Mouse (Mus musculus) hindbrain, embryonic 14.5 days (tissue): ENCODE data around the gene Sod1. TPM values are rescaled to one million over a fixed set of nuclear protein-coding genes. Genes with fewer than 3 reads are reported as not detected.
"Not testable (repeated sequence)": the region's sequence is repeated elsewhere in the genome, so short reads cannot be mapped to it uniquely, and the experiment has no call there.

ENCODE experiments used
- ATAC-seq: fragments of 200-750 bp; cut with Nextera tagmentation; 2 replicates; pipeline ENCODE4 v1.8.0; 2017; ENCODE audit warnings: moderate number of reproducible peaks, mild to moderate bottlenecking, moderate TSS enrichment, moderate library complexity; ENCODE audit not compliant: low FRiP score
- DNase-seq: peaks from one replicate; pipeline ENCODE4 v3.0.0-alpha.2; 2015; ENCODE audit warnings: low spot score
- H3K27ac ChIP-seq: fragments of 300-500 bp; sonication (generic); 2 replicates; pipeline ENCODE4 v1.5.1; 2014; ENCODE audit warnings: mild to moderate bottlenecking, moderate library complexity
- H3K27me3 ChIP-seq: fragments of 300-500 bp; sonication (generic); 2 replicates; pipeline ENCODE4 v1.6.1; 2014; ENCODE audit warnings: mild to moderate bottlenecking, low read length, mixed read lengths; ENCODE audit not compliant: control insufficient read depth, insufficient read depth
- H3K36me3 ChIP-seq: fragments of 300-500 bp; sonication (generic); replicated peaks from 2 replicates; pipeline ENCODE4 v1.6.1; 2014; ENCODE audit not compliant: control insufficient read depth, insufficient read depth
- H3K4me1 ChIP-seq: fragments of 300-500 bp; sonication (generic); replicated peaks from 2 replicates; pipeline ENCODE4 v1.6.1; 2014; ENCODE audit warnings: antibody characterized with exemption, low read length, mixed read lengths; ENCODE audit not compliant: control insufficient read depth, insufficient read depth
- H3K4me2 ChIP-seq: fragments of 300-500 bp; sonication (generic); replicated peaks from 2 replicates; pipeline ENCODE4 v1.6.1; 2014; ENCODE audit warnings: mild to moderate bottlenecking, moderate library complexity
- H3K4me3 ChIP-seq: fragments of 300-500 bp; sonication (generic); replicated peaks from 2 replicates; pipeline ENCODE4 v1.5.1; 2014; ENCODE audit warnings: mild to moderate bottlenecking, low read length
- H3K9ac ChIP-seq: fragments of 300-500 bp; sonication (generic); 2 replicates; pipeline ENCODE4 v1.6.1; 2014
- H3K9me3 ChIP-seq: fragments of 300-500 bp; sonication (generic); 2 replicates; pipeline ENCODE4 v1.6.1; 2016; ENCODE audit warnings: low read length; ENCODE audit not compliant: control insufficient read depth
- WGBS: fragments of 180-500 bp; shearing (Covaris S2); extraction: QIAGEN DNeasy Blood & Tissue Kit; methylation state at CpG from one replicate; pipeline ENCODE4 v1.1.7; 2014; 5-methylcytosine and 5-hydroxymethylcytosine counted together
- polyA plus RNA-seq: library from polyadenylated mRNA; unstranded; fragments of >200 nt; fragmentation: Nextera tagmentation; extraction: Ambion mirVana; gene quantifications from 2 replicates; pipeline ENCODE4 v1.2.1, GENCODE M21; 2014

The Sod1 gene
- polyA plus RNA-seq, 1 experiment from 2014 or later, result 1,077 TPM

DNA sequence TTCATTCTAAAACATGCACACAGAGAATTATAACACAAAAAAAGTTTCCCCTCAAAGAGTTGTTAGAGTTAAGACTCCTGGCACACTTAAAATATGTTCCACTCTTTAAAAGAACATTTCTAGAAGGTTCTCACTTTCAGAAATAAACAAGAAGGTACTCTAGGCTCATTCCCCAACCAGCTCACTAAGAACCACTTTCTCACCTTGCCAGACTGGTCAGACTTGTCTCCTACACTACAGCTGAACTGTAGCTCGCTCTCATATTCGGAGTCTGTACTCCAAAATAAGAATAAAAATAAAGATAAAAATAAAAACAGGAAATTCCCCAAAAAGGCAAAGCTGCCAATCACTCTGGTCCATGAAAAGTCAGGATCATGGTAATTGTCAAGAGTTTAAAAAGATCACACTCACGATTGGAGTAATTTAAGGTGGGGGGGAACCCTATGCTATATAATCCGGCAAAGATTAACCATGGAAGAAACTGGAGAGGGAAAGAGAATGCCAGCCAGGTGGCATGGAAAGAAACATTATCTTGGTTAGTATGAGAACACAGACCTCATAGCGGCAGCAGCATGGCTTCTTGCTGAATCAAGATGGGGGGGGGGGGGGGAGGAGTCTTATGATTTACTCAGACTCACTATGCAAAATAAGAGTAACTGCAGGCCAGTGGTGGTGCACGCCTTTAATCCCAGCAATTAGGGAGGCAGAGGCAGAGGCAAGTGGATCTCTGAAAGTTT, 17.2 kb upstream of the Sod1 start:
- ATAC-seq (no peak), DNase-seq (no peak)
- H3K4me3 ChIP-seq, result no peak overlapping the region
- H3K9ac ChIP-seq, result no peak overlapping the region
- H3K36me3 ChIP-seq, result no peaks in the 10 kb centered on the region
- no peaks in the 10 kb centered on the region for H3K9me3 ChIP-seq
- H3K27me3 ChIP-seq, result no peaks in the 10 kb centered on the region
- no peak overlapping the region for H3K4me2 ChIP-seq
- H3K27ac ChIP-seq, result no peak overlapping the region
- H3K4me1 ChIP-seq, result no peaks in the 10 kb centered on the region
- WGBS, result 88% methylated on average over 6 of the region's 6 CpGs

DNA sequence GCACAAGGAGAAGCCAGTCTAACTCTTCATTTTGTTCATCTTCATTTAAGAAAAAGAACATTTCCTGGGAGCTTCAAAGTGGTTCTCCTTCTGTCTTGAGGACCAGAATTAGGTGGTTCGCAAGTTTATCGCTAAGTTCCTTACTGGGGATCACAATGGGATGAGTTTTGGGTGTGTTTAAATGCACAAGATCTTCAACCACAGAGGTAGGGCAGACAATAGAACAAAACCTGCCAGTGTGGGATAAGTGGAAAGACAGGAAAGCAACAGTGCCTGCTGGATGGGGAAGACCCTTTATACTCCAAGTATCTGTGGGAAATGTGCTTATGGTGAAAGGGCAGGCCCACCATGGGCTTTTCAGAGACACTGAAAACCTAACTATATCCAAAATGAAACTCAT, 15.7 kb upstream of the Sod1 start:
- DNase-seq (no peak), ATAC-seq (no peak)
- 94% methylated on average over 2 of the region's 2 CpGs for WGBS

DNA sequence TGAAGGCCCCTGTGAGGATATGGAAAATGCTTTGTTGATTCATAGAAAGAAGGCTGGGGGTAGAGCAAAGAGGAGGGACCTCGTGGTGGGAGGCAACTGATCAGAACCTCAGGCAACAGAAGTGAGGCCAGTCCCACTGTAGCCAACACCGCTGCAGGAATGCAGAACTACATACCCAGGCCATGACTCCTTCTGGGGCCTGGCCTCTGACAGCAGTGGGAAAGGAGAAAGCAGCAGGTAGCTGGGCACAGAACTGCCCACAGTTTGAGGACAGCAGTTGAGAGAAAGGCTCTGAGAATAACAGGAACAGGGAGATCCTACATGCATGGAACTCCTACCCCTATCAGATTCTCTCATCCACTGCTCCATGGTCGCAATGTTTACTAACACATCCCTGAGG, 11.6 kb upstream of the Sod1 start:
- no peaks in the 10 kb centered on the region for H3K9me3 ChIP-seq
- no peak overlapping the region for H3K4me3 ChIP-seq
- no peak overlapping the region for H3K4me2 ChIP-seq
- 80% methylated on average over 3 of the region's 3 CpGs for WGBS
- no peaks in the 10 kb centered on the region for H3K4me1 ChIP-seq
- no peak for ATAC-seq
- no peaks in the 10 kb centered on the region for H3K36me3 ChIP-seq
- DNase-seq, result no peak
- H3K9ac ChIP-seq, result no peak overlapping the region
- H3K27me3 ChIP-seq, result no peaks in the 10 kb centered on the region
- no peak overlapping the region for H3K27ac ChIP-seq

More for the DNA sequence above, 15.7 kb upstream of the Sod1 start:
- H3K9me3 ChIP-seq, result no peaks in the 10 kb centered on the region
- no peaks in the 10 kb centered on the region for H3K36me3 ChIP-seq
- H3K4me2 ChIP-seq, result no peak overlapping the region
- no peaks in the 10 kb centered on the region for H3K27me3 ChIP-seq
- no peak overlapping the region for H3K4me3 ChIP-seq
- H3K27ac ChIP-seq, result no peak overlapping the region
- H3K4me1 ChIP-seq, result no peaks in the 10 kb centered on the region
- H3K9ac ChIP-seq, result no peak overlapping the region

DNA sequence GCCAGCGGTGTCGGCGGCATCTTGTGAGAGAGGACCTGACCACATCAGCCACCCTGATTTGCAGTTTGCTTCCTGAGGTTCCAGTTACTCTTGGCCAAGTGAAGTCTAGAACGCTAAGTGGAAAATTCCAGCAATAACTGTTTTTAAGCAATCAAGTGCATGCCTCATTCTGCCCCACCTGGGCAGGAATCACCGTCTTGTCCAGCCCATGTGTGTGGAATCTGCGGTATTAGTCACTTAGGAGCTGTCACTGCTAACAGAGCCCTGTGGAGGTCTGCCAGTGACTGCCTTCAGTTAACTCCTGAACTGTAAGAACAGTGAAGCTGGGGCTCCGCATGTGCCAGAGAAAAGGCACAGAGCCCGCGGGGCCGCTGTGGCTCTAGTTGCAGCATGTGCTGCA, 9.8 kb upstream of the Sod1 start:
- no peaks in the 10 kb centered on the region for H3K4me1 ChIP-seq
- no peaks in the 10 kb centered on the region for H3K9me3 ChIP-seq
- ATAC-seq, result no peak
- no peak overlapping the region for H3K9ac ChIP-seq
- no peak overlapping the region for H3K4me3 ChIP-seq
- WGBS, result 86% methylated on average over 10 of the region's 10 CpGs
- no peak for DNase-seq
- no peak overlapping the region for H3K4me2 ChIP-seq
- H3K36me3 ChIP-seq, result no peaks in the 10 kb centered on the region
- H3K27ac ChIP-seq, result no peak overlapping the region
- H3K27me3 ChIP-seq, result no peaks in the 10 kb centered on the region

DNA sequence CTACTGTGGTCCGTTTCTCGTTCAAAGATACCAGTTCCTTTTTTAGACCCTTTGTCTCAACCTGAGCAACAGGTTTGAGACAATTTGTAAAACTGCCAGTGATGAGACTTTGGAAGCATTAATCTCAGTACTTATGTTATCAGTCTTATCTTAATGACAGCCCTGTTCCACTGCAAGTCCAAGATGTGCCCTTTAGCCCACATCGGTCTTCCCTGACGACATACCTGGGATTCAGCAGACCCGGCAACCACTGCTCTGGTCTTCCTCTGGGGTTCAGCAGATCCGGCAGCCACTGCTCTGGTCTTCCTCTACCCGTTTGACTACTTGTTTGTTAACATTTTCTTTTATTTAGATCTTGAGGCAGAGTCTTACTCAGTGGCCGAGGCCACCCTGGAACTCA, 8.8 kb upstream of the Sod1 start:
- H3K4me3 ChIP-seq, result no peak overlapping the region
- ATAC-seq, result no peak
- no peak for DNase-seq
- H3K9ac ChIP-seq, result no peak overlapping the region
- 88% methylated on average over 8 of the region's 8 CpGs for WGBS
- H3K36me3 ChIP-seq, result no peaks in the 10 kb centered on the region
- H3K4me2 ChIP-seq, result no peak overlapping the region
- H3K27ac ChIP-seq, result no peak overlapping the region
- no peaks in the 10 kb centered on the region for H3K4me1 ChIP-seq
- H3K27me3 ChIP-seq, result no peaks in the 10 kb centered on the region
- no peaks in the 10 kb centered on the region for H3K9me3 ChIP-seq

DNA sequence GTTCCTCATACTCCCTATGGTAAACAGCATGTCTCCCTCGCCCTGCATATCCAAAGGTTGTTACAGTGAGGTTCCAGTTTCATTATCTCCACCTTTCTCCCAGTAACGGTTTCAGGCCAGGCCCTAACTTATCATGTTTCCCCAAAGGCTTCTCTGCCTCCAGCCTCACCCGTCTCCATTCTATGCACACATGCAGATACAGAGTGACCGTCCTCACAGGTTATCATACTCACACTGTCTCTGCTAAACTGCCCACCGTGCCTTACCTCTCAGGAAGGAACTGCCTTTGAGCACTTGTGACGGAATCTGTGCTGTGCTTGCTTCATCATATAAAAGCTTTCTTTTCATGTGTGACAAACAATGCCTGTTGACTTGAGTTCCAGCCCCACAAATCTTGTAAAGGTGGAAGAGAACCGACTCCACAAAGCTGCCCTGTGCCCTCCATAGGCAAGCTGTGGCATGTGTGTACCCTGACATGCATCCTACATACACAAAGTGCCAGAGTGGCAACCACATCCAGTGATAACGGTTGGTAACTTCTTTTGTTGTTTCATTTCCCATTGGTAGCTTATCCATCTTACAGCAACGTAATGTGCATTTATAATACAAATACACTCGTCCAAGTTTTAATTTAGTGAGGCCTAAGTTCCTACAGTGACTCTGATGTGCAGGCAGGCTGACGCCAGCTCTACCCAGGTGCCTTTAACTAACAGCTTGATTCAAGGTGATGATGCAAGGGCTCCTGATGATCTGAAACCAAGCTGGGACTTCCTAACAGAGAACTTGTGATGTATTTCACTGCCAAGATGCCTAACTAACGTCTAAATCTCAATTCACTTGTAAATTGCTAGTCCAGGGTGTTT, 6.8 kb upstream of the Sod1 start:
- no peaks in the 10 kb centered on the region for H3K4me1 ChIP-seq
- no peaks in the 10 kb centered on the region for H3K36me3 ChIP-seq
- no peak overlapping the region for H3K9ac ChIP-seq
- no peaks in the 10 kb centered on the region for H3K9me3 ChIP-seq
- DNase-seq, result no peak
- no peak for ATAC-seq
- H3K27me3 ChIP-seq, result no peaks in the 10 kb centered on the region
- no peak overlapping the region for H3K4me3 ChIP-seq
- no peak overlapping the region for H3K4me2 ChIP-seq
- whole genome bisulfite sequencing, result 82% methylated on average over 12 of the region's 12 CpGs
- H3K27ac ChIP-seq, result no peak overlapping the region

DNA sequence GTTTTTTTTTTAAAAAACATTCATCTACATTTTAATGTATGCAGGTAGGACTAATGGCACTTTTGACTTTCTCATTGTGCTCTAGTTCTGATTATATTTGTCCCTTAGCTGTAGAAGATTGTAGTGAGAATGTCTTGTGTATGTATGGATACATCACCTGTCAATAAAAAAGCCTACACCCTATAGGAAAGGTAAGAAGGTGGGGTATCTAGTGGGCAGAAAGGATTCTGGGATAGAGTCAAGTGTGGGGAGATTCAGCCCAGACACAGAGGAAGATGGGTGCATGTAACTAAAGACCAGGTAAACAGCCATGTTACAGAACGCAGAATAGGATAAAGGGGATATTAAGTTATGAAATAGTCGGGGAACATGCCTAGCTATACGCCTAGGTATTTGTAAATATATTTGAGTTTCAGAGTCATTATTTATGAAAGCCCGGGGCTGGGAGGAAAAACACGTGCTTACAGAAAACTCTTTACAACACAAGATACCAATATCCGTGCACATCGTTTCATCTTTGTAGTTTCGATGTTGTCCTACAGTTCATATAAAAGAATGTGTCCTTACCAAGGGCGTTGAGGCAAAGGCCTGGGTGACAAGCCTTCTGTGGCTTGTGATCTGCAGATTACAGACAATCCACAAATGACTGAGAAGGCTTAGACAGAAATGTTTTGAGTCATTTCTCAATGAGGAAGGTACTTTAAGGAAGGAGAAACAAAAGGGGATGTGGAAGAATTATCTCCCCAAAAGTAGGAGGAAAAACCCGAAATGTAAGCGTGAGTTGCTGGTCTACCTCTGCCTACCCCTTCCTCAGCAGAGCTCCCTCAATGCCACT, 5.6 kb upstream of the Sod1 start:
- DNase-seq (no peak), ATAC-seq (no peak)
- H3K36me3 ChIP-seq, result no peaks in the 10 kb centered on the region
- no peak overlapping the region for H3K4me2 ChIP-seq
- no peak overlapping the region for H3K27ac ChIP-seq
- H3K9ac ChIP-seq, result no peak overlapping the region
- no peak overlapping the region for H3K4me3 ChIP-seq
- H3K9me3 ChIP-seq, result no peaks in the 10 kb centered on the region
- no peaks in the 10 kb centered on the region for H3K4me1 ChIP-seq
- H3K27me3 ChIP-seq, result no peaks in the 10 kb centered on the region
- WGBS, result 94% methylated on average over 11 of the region's 11 CpGs

DNA sequence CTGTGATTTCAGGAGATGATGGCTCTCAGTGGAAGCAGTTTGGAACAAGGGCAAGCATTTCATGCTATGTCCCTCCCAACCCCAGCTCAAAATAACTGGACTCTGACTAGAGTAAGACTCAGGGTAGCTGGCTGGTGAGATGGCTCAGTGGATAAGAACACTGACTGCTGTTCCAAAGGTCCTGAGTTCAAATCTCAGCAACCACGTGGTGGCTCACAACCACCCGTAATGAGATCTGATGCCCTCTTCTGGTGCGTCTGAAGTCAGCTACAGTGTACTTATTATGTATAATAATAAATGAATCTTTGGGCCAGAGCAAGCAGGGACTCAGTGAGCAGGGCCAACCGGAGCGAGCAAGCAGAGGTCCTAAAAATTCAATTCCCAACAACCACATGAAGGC, 4.7 kb upstream of the Sod1 start:
- not testable (repeated sequence) for H3K4me2 ChIP-seq, ATAC-seq
- WGBS, result 93% methylated on average over 5 of the region's 5 CpGs

DNA sequence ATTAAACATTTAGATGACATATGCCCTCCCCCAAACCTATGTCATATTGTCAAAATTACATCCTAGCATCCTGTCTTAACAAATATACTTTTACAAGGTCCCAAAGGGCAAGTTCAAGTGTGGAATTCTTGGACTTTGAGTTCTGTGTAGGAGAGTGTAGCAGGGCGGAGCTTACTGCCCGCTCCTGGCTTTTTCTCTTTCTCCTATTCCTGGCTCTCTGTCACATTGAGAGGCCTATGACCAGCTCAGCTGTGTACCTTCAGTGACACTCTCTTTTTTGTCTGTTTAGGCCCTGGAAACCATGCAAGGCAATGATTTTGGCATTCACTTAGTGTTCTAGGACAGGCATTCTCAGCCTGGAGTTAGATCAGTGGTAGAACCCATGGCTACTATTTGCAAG, 4.1 kb upstream of the Sod1 start:
- H3K4me1 ChIP-seq, result 0 out of 2 replicates have a peak, but pooled peaks cover under 1% of the 10 kb centered on the region
- no peak overlapping the region for H3K9ac ChIP-seq
- H3K4me3 ChIP-seq, result no peak overlapping the region
- H3K4me2 ChIP-seq, result no peak overlapping the region
- 92% methylated on average over 2 of the region's 2 CpGs for WGBS
- DNase-seq (no peak), ATAC-seq (no peak)
- H3K27ac ChIP-seq, result no peak overlapping the region
- no peaks in the 10 kb centered on the region for H3K36me3 ChIP-seq
- no peaks in the 10 kb centered on the region for H3K9me3 ChIP-seq
- no peaks in the 10 kb centered on the region for H3K27me3 ChIP-seq

More for the DNA sequence above, 4.7 kb upstream of the Sod1 start:
- H3K4me1 ChIP-seq, DNase-seq, H3K27ac ChIP-seq, H3K36me3 ChIP-seq, H3K27me3 ChIP-seq, H3K9me3 ChIP-seq, H3K9ac ChIP-seq, H3K4me3 ChIP-seq: not testable (repeated sequence)
